In genomic region chr1:135162720-135163119, GRCm38 (mm10) we compare ENCODE assay signal across 16 mouse cellular contexts. TPM values are rescaled to one million over a fixed set of nuclear protein-coding genes. Genes with fewer than 3 reads are reported as not detected.
A peak's percentile ranks its signal among the peaks of the same experiment; 100 is the strongest.
DNase-seq lines count a peak whose midpoint lies in the region; ATAC-seq and TF ChIP-seq lines count a peak whose summit lies in the region.
"Had no signal": no experiment of that assay in that cellular context is flagged by ENCODE, and none has a peak within 500 bp of the region (broad histone marks: within the 10 kb centered on the region; RNA-seq: fewer than 3 reads in every experiment).

No protein-coding gene starts in this region.

- TF ChIP-seq POLR2A in olfactory bulb, adult 2 months (IDR thresholded peaks at IDR 0.05; ENCODE audit: insufficient read depth, low read depth, low read length), result no peak

- peak; percentile 86 to 88 for DNase-seq in right cerebral cortex, postnatal 10 days (ENCODE audit: low spot score in 2 of 2)
- no peak for DNase-seq in right cerebral cortex, postnatal 4 days
- DNase-seq in gastrocnemius, adult 18-20 months (ENCODE audit: low spot score), result no peak
- DNase-seq: adrenal gland, adult 8-10 months; heart, adult 2 months; thymus, postnatal 14 days had no signal

- H3K9me3 ChIP-seq in intestine, embryonic 16.5 days (ENCODE audit: control insufficient read depth, low read length), result no peaks in the 10 kb centered on the region
- H3K9me3 ChIP-seq in intestine, postnatal 0 days (ENCODE audit: control insufficient read depth), result no peaks in the 10 kb centered on the region
- H3K9me3 ChIP-seq in hindbrain, embryonic 15.5 days, result no peaks in the 10 kb centered on the region
- H3K9me3 ChIP-seq: limb, embryonic 15.5 days; midbrain, embryonic 12.5 days had no signal

- no peaks in the 10 kb centered on the region for H3K36me3 ChIP-seq in intestine, embryonic 16.5 days (ENCODE audit: control insufficient read depth, insufficient read depth, low read length)
- H3K36me3 ChIP-seq in intestine, postnatal 0 days (ENCODE audit: control insufficient read depth, insufficient read depth), result no peaks in the 10 kb centered on the region
- H3K36me3 ChIP-seq in hindbrain, embryonic 15.5 days, result no peaks in the 10 kb centered on the region
- H3K36me3 ChIP-seq: limb, embryonic 15.5 days; midbrain, embryonic 12.5 days had no signal

- H3K4me2 ChIP-seq in intestine, embryonic 16.5 days (ENCODE audit: low read depth, low read length), result no peak overlapping the region
- no peak overlapping the region for H3K4me2 ChIP-seq in intestine, postnatal 0 days (replicated peaks; ENCODE audit: low read depth)
- no peak overlapping the region for H3K4me2 ChIP-seq in hindbrain, embryonic 15.5 days
- H3K4me2 ChIP-seq: limb, embryonic 15.5 days; midbrain, embryonic 12.5 days had no signal

- no peak overlapping the region for H3K4me3 ChIP-seq in intestine, embryonic 16.5 days (ENCODE audit: low read length)
- H3K4me3 ChIP-seq in intestine, postnatal 0 days (ENCODE audit: low read depth, low read length), result no peak overlapping the region
- H3K4me3 ChIP-seq in hindbrain, embryonic 15.5 days, result no peak overlapping the region
- peak overlapping the region; percentile 24; the same call in 1 of the 2 replicates for H3K4me3 ChIP-seq in olfactory bulb, adult 2 months (ENCODE audit: insufficient read depth, low read depth, low read length)
- H3K4me3 ChIP-seq: heart, adult 2 months; limb, embryonic 15.5 days; midbrain, embryonic 12.5 days had no signal

- no peaks in the 10 kb centered on the region for H3K27me3 ChIP-seq in intestine, embryonic 16.5 days (replicated peaks; ENCODE audit: control insufficient read depth, insufficient read depth, low read length)
- H3K27me3 ChIP-seq in intestine, postnatal 0 days (replicated peaks; ENCODE audit: control insufficient read depth, insufficient read depth, low read length), result no peaks in the 10 kb centered on the region
- no peaks in the 10 kb centered on the region for H3K27me3 ChIP-seq in hindbrain, embryonic 15.5 days
- H3K27me3 ChIP-seq: limb, embryonic 15.5 days; midbrain, embryonic 12.5 days had no signal

- peak overlapping the region; percentile 16; the same call in 1 of the 2 replicates for H3K9ac ChIP-seq in intestine, embryonic 16.5 days (ENCODE audit: low read depth, low read length)
- no peak overlapping the region for H3K9ac ChIP-seq in intestine, postnatal 0 days (ENCODE audit: low read depth, low read length)
- H3K9ac ChIP-seq in hindbrain, embryonic 15.5 days, result no peak overlapping the region
- H3K9ac ChIP-seq: limb, embryonic 15.5 days; midbrain, embryonic 12.5 days had no signal

- no peak for ATAC-seq in intestine, embryonic 16.5 days
- no peak for ATAC-seq in intestine, postnatal 0 days
- 0 out of 2 replicates have a peak, but pooled peaks have one; percentile 24 for ATAC-seq in hindbrain, embryonic 15.5 days (ENCODE audit: low FRiP score, low read depth)
- ATAC-seq in megakaryocyte, adult 5-6 weeks (ENCODE audit: poor library complexity, severe bottlenecking), result no peak
- ATAC-seq: lung, postnatal 0 days had no signal

- no peak for TF ChIP-seq CTCF in intestine, postnatal 0 days (IDR thresholded peaks at IDR 0.05; ENCODE audit: low read depth)
- no peak for TF ChIP-seq CTCF in olfactory bulb, adult 2 months (IDR thresholded peaks at IDR 0.05; ENCODE audit: insufficient read depth, low read depth, low read length)

- H3K27ac ChIP-seq in intestine, embryonic 16.5 days (ENCODE audit: low read length), result no peak overlapping the region
- no peak overlapping the region for H3K27ac ChIP-seq in intestine, postnatal 0 days (ENCODE audit: low read depth, low read length)
- peak overlapping the region; percentile 72 for H3K27ac ChIP-seq in hindbrain, embryonic 15.5 days (replicated peaks)
- peak overlapping the region; percentile 71; the same call in 1 of the 2 replicates for H3K27ac ChIP-seq in olfactory bulb, adult 2 months (ENCODE audit: insufficient read depth, low read depth, low read length)
- H3K27ac ChIP-seq: heart, adult 2 months; kidney, postnatal 0 days; limb, embryonic 15.5 days; midbrain, embryonic 12.5 days had no signal

- H3K4me1 ChIP-seq in intestine, embryonic 16.5 days (ENCODE audit: control insufficient read depth, insufficient read depth, low read length), result no peaks in the 10 kb centered on the region
- H3K4me1 ChIP-seq in intestine, postnatal 0 days (replicated peaks; ENCODE audit: control insufficient read depth, insufficient read depth, low read length), result no peaks in the 10 kb centered on the region
- H3K4me1 ChIP-seq in hindbrain, embryonic 15.5 days (replicated peaks), result peaks cover 2% of the 10 kb centered on the region; the same call in 1 of the 2 replicates
- H3K4me1 ChIP-seq in olfactory bulb, adult 2 months (ENCODE audit: control insufficient read depth, insufficient read depth, low read length), result peaks cover 21% of the 10 kb centered on the region

- WGBS in intestine, embryonic 16.5 days, result 67% methylated on average over 6 of the region's 6 CpGs
- 63% methylated on average over 6 of the region's 6 CpGs for WGBS in intestine, postnatal 0 days
- WGBS in hindbrain, embryonic 15.5 days, result 29% methylated on average over 6 of the region's 6 CpGs
- WGBS in olfactory bulb, adult 2 months, result 50% methylated on average over 6 of the region's 6 CpGs

RNA-seq across cellular contexts. Expression of gene Gpr37l1, which starts 4.8 kb away (rescaled TPM):
- 0.71 and 0.77 TPM in 2 replicates for polyA plus RNA-seq in intestine, embryonic 16.5 days (2015; fragmentation: Nextera tagmentation; extraction: Ambion mirVana)
- polyA plus RNA-seq in intestine, postnatal 0 days (2015; fragmentation: Nextera tagmentation; extraction: Ambion mirVana), result 1.7 and 2.0 TPM in 2 replicates
- polyA plus RNA-seq in hindbrain, embryonic 15.5 days (2015; fragmentation: Nextera tagmentation; extraction: Ambion mirVana), result 1.4 and 2.5 TPM in 2 replicates
- polyA plus RNA-seq in olfactory bulb, adult 2 months (2012; ENCODE audit: insufficient read depth, insufficient read length, low replicate concordance, missing spikeins), result not detected in 2 replicates
- not detected in 2 replicates for total RNA-seq in megakaryocyte, adult 5-6 weeks (2015)
- not detected in 2 replicates for total RNA-seq in megakaryocyte, adult 5-6 weeks (2017)
- total RNA-seq in gastrocnemius, adult 18-20 months (2021), result under 1 TPM; 0.46 to 0.55 TPM
- total RNA-seq: hematopoietic stem cell, adult 5-6 weeks had no signal
- polyA plus RNA-seq: kidney, postnatal 0 days; limb, embryonic 15.5 days; midbrain, embryonic 12.5 days had no signal

RNA-seq across cellular contexts. Expression of gene Arl8a, which starts 16.1 kb away (rescaled TPM):
- polyA plus RNA-seq in intestine, embryonic 16.5 days (2015; fragmentation: Nextera tagmentation; extraction: Ambion mirVana), result 21.4 and 56.5 TPM in 2 replicates
- polyA plus RNA-seq in intestine, postnatal 0 days (2015; fragmentation: Nextera tagmentation; extraction: Ambion mirVana), result 66.6 and 68.8 TPM in 2 replicates
- 343 and 418 TPM in 2 replicates for polyA plus RNA-seq in hindbrain, embryonic 15.5 days (2015; fragmentation: Nextera tagmentation; extraction: Ambion mirVana)
- 415 TPM in 1 of 2 replicates, not detected in the other for polyA plus RNA-seq in olfactory bulb, adult 2 months (2012; ENCODE audit: insufficient read depth, insufficient read length, low replicate concordance, missing spikeins)
- 83.3 and 93.2 TPM in 2 replicates for total RNA-seq in megakaryocyte, adult 5-6 weeks (2015)
- 37.1 and 49.1 TPM in 2 replicates for total RNA-seq in megakaryocyte, adult 5-6 weeks (2017)
- total RNA-seq in gastrocnemius, adult 18-20 months (2021), result 10 to 100 TPM; 17.4 to 22.5 TPM

RNA-seq across cellular contexts. Expression of gene Ptpn7, which starts 30.2 kb away (rescaled TPM):
- polyA plus RNA-seq in intestine, embryonic 16.5 days (2015; fragmentation: Nextera tagmentation; extraction: Ambion mirVana), result 2.2 and 2.9 TPM in 2 replicates
- polyA plus RNA-seq in intestine, postnatal 0 days (2015; fragmentation: Nextera tagmentation; extraction: Ambion mirVana), result 0.73 and 0.76 TPM in 2 replicates
- polyA plus RNA-seq in hindbrain, embryonic 15.5 days (2015; fragmentation: Nextera tagmentation; extraction: Ambion mirVana), result 0.29 and 0.45 TPM in 2 replicates
- not detected in 2 replicates for polyA plus RNA-seq in olfactory bulb, adult 2 months (2012; ENCODE audit: insufficient read depth, insufficient read length, low replicate concordance, missing spikeins)
- total RNA-seq in megakaryocyte, adult 5-6 weeks (2015), result 25.5 and 29.5 TPM in 2 replicates
- total RNA-seq in megakaryocyte, adult 5-6 weeks (2017), result 49.7 and 54.2 TPM in 2 replicates
- total RNA-seq in gastrocnemius, adult 18-20 months (2021), result under 1 TPM; 0.07 to 0.14 TPM

RNA-seq across cellular contexts. Expression of gene Lgr6, which starts 57.6 kb away (rescaled TPM):
- 0.43 and 0.44 TPM in 2 replicates for polyA plus RNA-seq in intestine, embryonic 16.5 days (2015; fragmentation: Nextera tagmentation; extraction: Ambion mirVana)
- polyA plus RNA-seq in intestine, postnatal 0 days (2015; fragmentation: Nextera tagmentation; extraction: Ambion mirVana), result 0.37 and 0.44 TPM in 2 replicates
- 1.2 and 1.4 TPM in 2 replicates for polyA plus RNA-seq in hindbrain, embryonic 15.5 days (2015; fragmentation: Nextera tagmentation; extraction: Ambion mirVana)
- 68.5 TPM in 1 of 2 replicates, not detected in the other for polyA plus RNA-seq in olfactory bulb, adult 2 months (2012; ENCODE audit: insufficient read depth, insufficient read length, low replicate concordance, missing spikeins)
- not detected in 2 replicates for total RNA-seq in megakaryocyte, adult 5-6 weeks (2015)
- not detected in 2 replicates for total RNA-seq in megakaryocyte, adult 5-6 weeks (2017)
- under 1 TPM; 0.11 to 0.57 TPM for total RNA-seq in gastrocnemius, adult 18-20 months (2021)
- total RNA-seq: hematopoietic stem cell, adult 5-6 weeks had no signal

Comparison
In these comparisons a context has a peak if more than half of its experiments do, and no peak if none do; other contexts are left out.
1. DNase-seq: peak in right cerebral cortex, postnatal 10 days (2 of 2); none in right cerebral cortex, postnatal 4 days (single experiment) and gastrocnemius, adult 18-20 months (single experiment).
2. H3K27ac ChIP-seq: peak in hindbrain, embryonic 15.5 days (single experiment) and olfactory bulb, adult 2 months (single experiment); none in intestine, embryonic 16.5 days (single experiment) and intestine, postnatal 0 days (single experiment).